Mouse (Mus musculus) heart, postnatal 0 days (tissue): ENCODE data around the gene Nuak2. TPM values are rescaled to one million over a fixed set of nuclear protein-coding genes. Genes with fewer than 3 reads are reported as not detected.
A peak's percentile ranks its signal among the peaks of the same experiment; 100 is the strongest.

Experiments used
- ATAC-seq: fragments of 200-750 bp; cut with Nextera tagmentation; 2 replicates; pipeline ENCODE4 v1.8.0; 2017; ENCODE audit warnings: low read depth, moderate number of reproducible peaks, moderate library complexity; ENCODE audit not compliant: insufficient read depth
- DNase-seq: peaks from one replicate; pipeline ENCODE4 v3.0.0-alpha.2; 2016; ENCODE audit warnings: low spot score
- H3K27ac ChIP-seq: fragments of 300-500 bp; sonication (generic); 2 replicates; pipeline ENCODE4 v1.5.1; 2014; ENCODE audit warnings: low read depth, mild to moderate bottlenecking
- H3K27me3 ChIP-seq: fragments of 300-500 bp; sonication (generic); 2 replicates; pipeline ENCODE4 v1.6.1; 2014; ENCODE audit warnings: low read length, mixed read lengths; ENCODE audit not compliant: control insufficient read depth, insufficient read depth
- H3K36me3 ChIP-seq: fragments of 300-500 bp; sonication (generic); replicated peaks from 2 replicates; pipeline ENCODE4 v1.6.1; 2014; ENCODE audit warnings: low read length, mixed read lengths; ENCODE audit not compliant: control insufficient read depth, insufficient read depth
- H3K4me1 ChIP-seq: fragments of 300-500 bp; sonication (generic); 2 replicates; pipeline ENCODE4 v1.6.1; 2014; ENCODE audit warnings: antibody characterized with exemption; ENCODE audit not compliant: control insufficient read depth, insufficient read depth
- H3K4me2 ChIP-seq: fragments of 300-500 bp; sonication (generic); 2 replicates; pipeline ENCODE4 v1.6.1; 2014; ENCODE audit warnings: low read depth, mild to moderate bottlenecking, low read length, moderate library complexity
- H3K4me3 ChIP-seq: fragments of 300-500 bp; sonication (generic); 2 replicates; pipeline ENCODE4 v1.5.1; 2014; ENCODE audit warnings: low read depth, low read length
- H3K9ac ChIP-seq: fragments of 300-500 bp; sonication (generic); replicated peaks from 2 replicates; pipeline ENCODE4 v1.6.1; 2014; ENCODE audit warnings: low read depth, low read length, mixed read lengths
- H3K9me3 ChIP-seq: fragments of 300-500 bp; sonication (generic); replicated peaks from 2 replicates; pipeline ENCODE4 v1.6.1; 2016; ENCODE audit warnings: low read length; ENCODE audit not compliant: control insufficient read depth
- CTCF ChIP-seq: IDR thresholded peaks from 2 replicates; pipeline ENCODE4 v1.5.1; 2016; ENCODE audit warnings: antibody characterized with exemption, control low read depth, low read depth
- EP300 ChIP-seq: IDR thresholded peaks from 2 replicates; pipeline ENCODE4 v1.6.1; 2016; ENCODE audit warnings: antibody characterized with exemption, low read depth
- WGBS: fragments of 180-500 bp; shearing (Covaris S2); extraction: QIAGEN DNeasy Blood & Tissue Kit; methylation state at CpG from one replicate; pipeline ENCODE4 v1.1.7; 2014; 5-methylcytosine and 5-hydroxymethylcytosine counted together
- polyA plus RNA-seq: library from polyadenylated mRNA; unstranded; fragments of >200 nt; fragmentation: Nextera tagmentation; extraction: Ambion mirVana; gene quantifications from 2 replicates; pipeline ENCODE4 v1.2.1, GENCODE M21; 2015
- total RNA-seq: library from RNA; depleted of rRNA; stranded (reverse); fragments of >200 nt; gene quantifications from 2 replicates; pipeline ENCODE4 v1.2.3, GENCODE M21; 2014; ENCODE audit warnings: low replicate concordance

Gene Nuak2
- total and polyA plus RNA-seq, 2 experiments from 2014 or later, result 0.76 to 2.2 TPM

GRCm38 (mm10) chr1:132365645-132366044 is 49.7 kb downstream of the Nuak2 start:
- ATAC-seq (no peak), DNase-seq (no peak)
- WGBS, result 70% methylated on average over 4 of the region's 4 CpGs
- TF ChIP-seq EP300 (no peak), CTCF (no peak)
- Histone ChIP-seq H3K9me3 (no peaks in the 10 kb centered on the region), H3K27me3 (no peaks in the 10 kb centered on the region), H3K36me3 (peaks cover 5% of the 10 kb centered on the region), H3K4me1 (peaks cover 7% of the 10 kb centered on the region; the same call in 1 of the 2 replicates), H3K9ac (no peak overlapping the region), H3K27ac (no peak overlapping the region), H3K4me3 (no peak overlapping the region), H3K4me2 (no peak overlapping the region)

DNA sequence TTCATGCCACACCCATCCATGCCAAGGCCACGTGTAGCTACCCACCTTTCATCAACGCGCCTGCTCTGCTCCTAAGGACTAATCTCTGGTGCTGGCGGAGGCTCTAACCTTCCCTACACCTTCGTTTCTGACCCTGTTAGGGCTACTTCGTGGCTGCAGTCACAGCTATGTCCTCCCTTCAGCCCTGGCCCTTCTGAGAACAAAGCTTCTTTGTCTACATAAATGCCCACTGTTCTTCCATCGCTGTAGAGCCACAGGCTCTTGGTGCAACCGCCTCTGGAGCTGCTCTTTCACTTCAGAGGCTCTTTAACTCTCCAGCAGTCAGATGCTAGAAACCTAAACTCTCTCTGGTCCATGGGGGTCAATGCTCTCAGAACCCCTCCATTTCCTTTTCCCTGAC is 50.3 kb downstream of the Nuak2 start:
- H3K4me2 ChIP-seq, result no peak overlapping the region
- TF ChIP-seq CTCF (no peak), EP300 (no peak)

GRCm38 (mm10) chr1:132366937-132367336 is 51.0 kb downstream of the Nuak2 start:
- no peak for DNase-seq
- no peak overlapping the region for H3K4me3 ChIP-seq
- H3K4me1 ChIP-seq, result peaks cover 9% of the 10 kb centered on the region
- no peak overlapping the region for H3K9ac ChIP-seq
- ATAC-seq, result 0 out of 2 replicates have a peak, but pooled peaks have one; percentile 5
- no peak for TF ChIP-seq CTCF
- TF ChIP-seq EP300, result no peak
- no peak overlapping the region for H3K27ac ChIP-seq
- H3K4me2 ChIP-seq, result no peak overlapping the region
- H3K27me3 ChIP-seq, result no peaks in the 10 kb centered on the region
- WGBS, result 88% methylated on average over 6 of the region's 6 CpGs
- no peaks in the 10 kb centered on the region for H3K36me3 ChIP-seq
- H3K9me3 ChIP-seq, result no peaks in the 10 kb centered on the region

More for the DNA sequence above, 50.3 kb downstream of the Nuak2 start:
- ATAC-seq, result no peak
- 79% methylated on average over 8 of the region's 8 CpGs for WGBS
- Histone ChIP-seq H3K36me3 (no peaks in the 10 kb centered on the region), H3K27ac (no peak overlapping the region), H3K9ac (no peak overlapping the region), H3K4me1 (peaks cover 7% of the 10 kb centered on the region; the same call in 1 of the 2 replicates), H3K4me3 (no peak overlapping the region), H3K27me3 (no peaks in the 10 kb centered on the region), H3K9me3 (no peaks in the 10 kb centered on the region)
- no peak for DNase-seq

GRCm38 (mm10) chr1:132367692-132368506 is 52.0 kb downstream of the Nuak2 start:
- 18% methylated on average over 7 of the region's 7 CpGs for WGBS
- TF ChIP-seq EP300 (no peak), CTCF (peak; percentile 98)
- Histone ChIP-seq H3K27me3 (no peaks in the 10 kb centered on the region), H3K27ac (no peak overlapping the region), H3K36me3 (no peaks in the 10 kb centered on the region; the same call in 1 of the 2 replicates), H3K9me3 (no peaks in the 10 kb centered on the region), H3K4me1 (peaks cover 16% of the 10 kb centered on the region), H3K4me3 (no peak overlapping the region), H3K4me2 (no peak overlapping the region), H3K9ac (no peak overlapping the region)
- ATAC-seq (peak; percentile 88), DNase-seq (peak; percentile 89)

DNA sequence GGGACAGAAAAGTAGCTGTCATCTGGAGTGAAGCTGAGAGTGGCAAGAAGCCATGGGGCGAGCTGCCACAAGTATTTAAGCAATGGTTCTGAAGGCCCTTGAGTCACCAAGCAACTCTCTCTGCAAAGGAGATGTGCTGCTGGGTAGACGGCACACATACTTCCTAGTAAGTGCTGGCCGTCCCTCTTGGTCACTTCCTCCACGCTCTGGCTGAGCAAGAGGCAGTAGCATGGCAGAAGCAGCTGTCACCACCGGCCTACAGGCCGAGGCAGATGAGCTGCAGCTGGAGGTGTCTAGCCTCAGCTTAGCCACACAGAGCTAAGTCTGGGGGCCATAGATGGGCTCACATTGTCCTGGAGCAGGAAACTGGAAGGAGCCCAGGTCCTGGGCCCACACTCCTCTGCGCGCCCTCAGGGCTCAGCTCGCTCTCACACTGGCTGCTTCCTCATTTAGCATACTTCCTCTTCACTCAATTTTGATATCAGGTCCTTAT is 54.8 kb downstream of the Nuak2 start:
- no peak overlapping the region for H3K9ac ChIP-seq
- no peak overlapping the region for H3K4me2 ChIP-seq
- H3K9me3 ChIP-seq, result no peaks in the 10 kb centered on the region
- H3K27me3 ChIP-seq, result no peaks in the 10 kb centered on the region
- WGBS, result 66% methylated on average over 9 of the region's 9 CpGs
- TF ChIP-seq CTCF (no peak), EP300 (no peak)
- H3K4me3 ChIP-seq, result no peak overlapping the region
- H3K27ac ChIP-seq, result 0 out of 2 replicates have a peak overlapping the region, but pooled peaks have one; percentile 18
- H3K36me3 ChIP-seq, result no peaks in the 10 kb centered on the region; the same call in 1 of the 2 replicates
- ATAC-seq (no peak), DNase-seq (peak; percentile 20)
- H3K4me1 ChIP-seq, result peaks cover 44% of the 10 kb centered on the region
